Mouse (Mus musculus) liver, adult (tissue): Measurements from ENCODE around the gene Zbtb9.

ENCODE experiments used
- GATA4 ChIP-seq: IDR thresholded peaks from 2 replicates; pipeline ENCODE4 v1.6.1; 2014; ENCODE audit warnings: mild to moderate bottlenecking, low read length; ENCODE audit not compliant: insufficient replicate concordance

Zbtb9 gene

GRCm38 (mm10) chr17:26956895-26957294 lies 16.1 kb upstream of the Zbtb9 start:
- no peak for TF ChIP-seq GATA4

GRCm38 (mm10) chr17:26957872-26958271 lies 15.1 kb upstream of the Zbtb9 start:
- TF ChIP-seq GATA4, result no peak

GRCm38 (mm10) chr17:26958880-26959279 lies 14.1 kb upstream of the Zbtb9 start:
- TF ChIP-seq GATA4, result no peak

- no peak for TF ChIP-seq GATA4
Measured at GRCm38 (mm10) chr17:26959815-26960214, 13.2 kb upstream of the Zbtb9 start.

GRCm38 (mm10) chr17:26961572-26962240 lies 11.3 kb upstream of the Zbtb9 start:
- TF ChIP-seq GATA4, result no peak

GRCm38 (mm10) chr17:26966993-26967392 lies 6.0 kb upstream of the Zbtb9 start:
- no peak for TF ChIP-seq GATA4

- TF ChIP-seq GATA4, result no peak
Measured at GRCm38 (mm10) chr17:26967477-26967876, 5.5 kb upstream of the Zbtb9 start.

- no peak for TF ChIP-seq GATA4
Measured at GRCm38 (mm10) chr17:26968200-26968611, 4.8 kb upstream of the Zbtb9 start.

GRCm38 (mm10) chr17:26969257-26969656 lies 3.7 kb upstream of the Zbtb9 start:
- TF ChIP-seq GATA4, result no peak

DNA sequence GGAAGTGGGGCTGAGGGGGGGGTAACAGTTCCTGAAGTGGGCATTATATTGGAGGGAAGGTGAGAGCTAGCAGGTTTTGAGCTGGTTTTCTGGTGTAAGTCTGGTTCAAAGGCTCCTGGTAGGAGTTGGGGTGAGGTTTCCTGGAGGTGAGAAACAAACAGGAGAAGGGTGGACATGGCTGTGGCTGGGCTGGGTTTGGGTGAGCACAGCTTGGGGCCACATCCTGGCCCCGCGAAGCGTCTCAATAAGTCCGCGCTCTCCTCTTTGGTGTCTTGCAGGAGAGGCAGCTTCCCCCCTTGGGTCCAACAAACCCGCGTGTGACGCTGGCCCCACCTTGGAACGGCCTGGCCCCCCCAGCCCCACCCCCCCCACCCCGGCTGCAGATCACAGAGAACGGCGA lies 2.7 kb upstream of the Zbtb9 start:
- no peak for TF ChIP-seq GATA4

GRCm38 (mm10) chr17:26971247-26971905 lies 1.6 kb upstream of the Zbtb9 start:
- no peak for TF ChIP-seq GATA4

DNA sequence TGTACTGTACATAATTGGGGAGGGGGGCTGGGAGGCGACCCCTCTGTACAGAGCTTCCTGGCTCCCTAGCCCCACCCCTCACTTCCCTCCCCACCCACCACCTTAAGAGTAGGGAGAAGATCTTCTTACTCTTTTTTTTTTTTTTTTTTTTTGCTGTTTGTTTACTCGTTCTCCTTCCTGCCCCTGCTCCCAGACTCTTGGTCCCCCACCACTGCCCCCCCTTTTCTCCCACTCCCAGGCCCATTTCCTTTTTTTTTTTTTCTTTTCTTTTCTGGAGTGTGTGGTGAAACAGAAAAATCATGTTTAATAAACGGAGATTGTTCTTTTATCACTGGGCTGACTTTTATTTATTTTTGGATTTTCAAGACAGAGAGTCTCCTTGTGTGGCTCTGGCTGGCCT lies 860 bp upstream of the Zbtb9 start:
- no peak for TF ChIP-seq GATA4

- TF ChIP-seq GATA4, result no peak
Measured at GRCm38 (mm10) chr17:26974547-26974946, 1.6 kb downstream of the Zbtb9 start.

- no peak for TF ChIP-seq GATA4
Measured at GRCm38 (mm10) chr17:26975415-26975814, 2.4 kb downstream of the Zbtb9 start.

GRCm38 (mm10) chr17:26979426-26979825 lies 6.5 kb downstream of the Zbtb9 start:
- TF ChIP-seq GATA4, result no peak

- TF ChIP-seq GATA4, result no peak
Measured at GRCm38 (mm10) chr17:26981050-26981449, 8.1 kb downstream of the Zbtb9 start.

DNA sequence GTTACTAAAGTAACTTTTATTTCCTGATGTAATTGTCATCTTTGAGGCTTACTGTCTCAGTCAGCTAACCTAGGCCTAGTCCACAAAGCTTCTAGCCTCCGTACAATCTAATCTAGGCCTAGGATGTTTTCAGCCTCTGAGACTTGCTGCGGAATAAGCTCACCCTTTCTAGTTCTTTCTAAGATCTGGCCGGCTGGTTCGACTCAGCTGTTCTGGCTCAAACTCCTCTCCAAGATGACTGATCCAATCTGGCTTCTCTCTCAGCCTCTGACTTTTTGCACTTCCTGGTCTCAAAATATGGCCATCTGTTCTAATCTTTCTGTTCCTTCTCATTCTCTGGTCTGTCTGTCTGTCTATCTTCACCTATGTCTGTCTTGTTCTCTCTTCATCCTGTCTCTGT lies 10.4 kb downstream of the Zbtb9 start:
- TF ChIP-seq GATA4, result no peak
